Mouse (Mus musculus): ENCODE results near the gene Adcy6.
A peak's percentile ranks its signal among the peaks of the same experiment; 100 is the strongest.

Gene Adcy6

GRCm38 (mm10) chr15:98609331-98610130 is at the start of gene Adcy6:
Gene Adcy6, minus strand, starts transcription at chr15:98610076.
- DNase-seq: peak; percentile 82

- no peak for DNase-seq
These were observed 47.3 kb upstream of the Adcy6 start for GRCm38 (mm10) chr15:98656982-98657751.

- no peak for DNase-seq
These were observed 42.3 kb upstream of the Adcy6 start for GRCm38 (mm10) chr15:98652174-98652573.

GRCm38 (mm10) chr15:98651431-98651830 is 41.6 kb upstream of the Adcy6 start:
- DNase-seq: no peak

- DNase-seq: no peak
These were observed 38.2 kb upstream of the Adcy6 start for GRCm38 (mm10) chr15:98648071-98648470.

- no peak for DNase-seq
These were observed 37.4 kb upstream of the Adcy6 start for GRCm38 (mm10) chr15:98647308-98647707.

GRCm38 (mm10) chr15:98646737-98647136 is 36.9 kb upstream of the Adcy6 start:
- no peak for DNase-seq

GRCm38 (mm10) chr15:98645057-98646026 is 35.5 kb upstream of the Adcy6 start:
- DNase-seq: no peak

- DNase-seq: no peak
These were observed 34.5 kb upstream of the Adcy6 start for GRCm38 (mm10) chr15:98644406-98644805.

- no peak for DNase-seq
These were observed 30.3 kb upstream of the Adcy6 start for GRCm38 (mm10) chr15:98640157-98640556.

GRCm38 (mm10) chr15:98637155-98637554 is 27.3 kb upstream of the Adcy6 start:
- no peak for DNase-seq

GRCm38 (mm10) chr15:98636517-98636916 is 26.6 kb upstream of the Adcy6 start:
- no peak for DNase-seq

GRCm38 (mm10) chr15:98635291-98635841 is 25.5 kb upstream of the Adcy6 start:
- DNase-seq: no peak

GRCm38 (mm10) chr15:98634541-98635081 is 24.7 kb upstream of the Adcy6 start:
- peak; percentile 84 for DNase-seq

GRCm38 (mm10) chr15:98633822-98634470 is 24.1 kb upstream of the Adcy6 start:
- DNase-seq: no peak

GRCm38 (mm10) chr15:98632921-98633320 is 23.0 kb upstream of the Adcy6 start:
- no peak for DNase-seq

GRCm38 (mm10) chr15:98632107-98632744 is 22.4 kb upstream of the Adcy6 start:
- peak; percentile 71 for DNase-seq

- peak; percentile 72 for DNase-seq
These were observed 21.6 kb upstream of the Adcy6 start for GRCm38 (mm10) chr15:98631493-98631892.

- no peak for DNase-seq
These were observed 20.7 kb upstream of the Adcy6 start, which contains the start of gene Cacnb3 for GRCm38 (mm10) chr15:98630540-98630939. Gene Cacnb3, plus strand, starts transcription at chr15:98630840.

GRCm38 (mm10) chr15:98629464-98629863 is 19.6 kb upstream of the Adcy6 start:
- no peak for DNase-seq

All from lung, postnatal 14 days (tissue).